Mouse (Mus musculus): ENCODE measurements at regions not wholly inside any gene's neighbourhood (a gene's known extent, or its start where the extent isn't known, plus 50 kb on each side); places are given as distances from the start of the nearest gene placed in this dataset.

- no peak for DNase-seq (ENCODE audit: low read depth, low spot score)
These were observed 1711.3 kb upstream of the Cdh20 start for GRCm38 (mm10) chr1:103057006-103057405.

- no peak for DNase-seq (ENCODE audit: low read depth, low spot score)
These were observed 1697.3 kb upstream of the Cdh20 start for GRCm38 (mm10) chr1:103071045-103071444.

GRCm38 (mm10) chr1:103076645-103077044, 1691.7 kb upstream of the Cdh20 start:
- DNase-seq (ENCODE audit: low read depth, low spot score), result no peak

- peak; percentile 39 for DNase-seq (ENCODE audit: low read depth, low spot score)
These were observed 1674.3 kb upstream of the Cdh20 start for GRCm38 (mm10) chr1:103093908-103094648.

Measured in ES-CJ7 (cell line).